Mouse (Mus musculus): ENCODE results near the gene Ccdc6. TPM values are rescaled to one million over a fixed set of nuclear protein-coding genes. Genes with fewer than 3 reads are reported as not detected.

The Ccdc6 gene
- polyA plus RNA-seq, 1 experiment: 61.8 TPM

GRCm38 (mm10) chr10:70116454-70116853, 19.5 kb downstream of the Ccdc6 start:
- H3K4me3 ChIP-seq (ENCODE audit: low read depth, low read length): no peak overlapping the region
- H3K27me3 ChIP-seq (ENCODE audit: control insufficient read depth, insufficient read depth, low read length, poor library complexity, severe bottlenecking): no peaks in the 10 kb centered on the region
- H3K9ac ChIP-seq (ENCODE audit: low read depth, poor library complexity, severe bottlenecking): no peak overlapping the region
- peaks cover 8% of the 10 kb centered on the region for H3K4me1 ChIP-seq (ENCODE audit: control insufficient read depth, insufficient read depth, low read length)
- TF ChIP-seq EP300 (IDR thresholded peaks at IDR 0.05; ENCODE audit: insufficient read depth, low read depth, low read length) (no peak), CTCF (IDR thresholded peaks at IDR 0.05; ENCODE audit: low read depth, low read length) (no peak), POLR2A (IDR thresholded peaks at IDR 0.05; ENCODE audit: insufficient read depth, low read length) (no peak)
- H3K9me3 ChIP-seq (replicated peaks; ENCODE audit: control insufficient read depth, insufficient read depth, low read length, poor library complexity, severe bottlenecking): no peaks in the 10 kb centered on the region
- no peak overlapping the region for H3K27ac ChIP-seq (ENCODE audit: insufficient read depth, low read length)
- H3K36me3 ChIP-seq (ENCODE audit: control insufficient read depth, insufficient read depth, low read length, poor library complexity, severe bottlenecking): no peaks in the 10 kb centered on the region

- TF ChIP-seq CTCF (IDR thresholded peaks at IDR 0.05; ENCODE audit: low read depth, low read length) (no peak), EP300 (IDR thresholded peaks at IDR 0.05; ENCODE audit: insufficient read depth, low read depth, low read length) (no peak), POLR2A (IDR thresholded peaks at IDR 0.05; ENCODE audit: insufficient read depth, low read length) (no peak)
- Histone ChIP-seq H3K27me3 (ENCODE audit: control insufficient read depth, insufficient read depth, low read length, poor library complexity, severe bottlenecking) (no peaks in the 10 kb centered on the region), H3K9me3 (replicated peaks; ENCODE audit: control insufficient read depth, insufficient read depth, low read length, poor library complexity, severe bottlenecking) (peaks cover 2% of the 10 kb centered on the region; the same call in 1 of the 2 replicates), H3K4me1 (ENCODE audit: control insufficient read depth, insufficient read depth, low read length) (peaks cover 3% of the 10 kb centered on the region), H3K9ac (ENCODE audit: low read depth, poor library complexity, severe bottlenecking) (no peak overlapping the region), H3K4me3 (ENCODE audit: low read depth, low read length) (no peak overlapping the region), H3K36me3 (ENCODE audit: control insufficient read depth, insufficient read depth, low read length, poor library complexity, severe bottlenecking) (no peaks in the 10 kb centered on the region), H3K27ac (ENCODE audit: insufficient read depth, low read length) (no peak overlapping the region)
Observed at GRCm38 (mm10) chr10:70119451-70119850, 22.5 kb downstream of the Ccdc6 start.

- Histone ChIP-seq H3K9me3 (replicated peaks; ENCODE audit: control insufficient read depth, insufficient read depth, low read length, poor library complexity, severe bottlenecking) (peaks cover 2% of the 10 kb centered on the region; the same call in 1 of the 2 replicates), H3K4me1 (ENCODE audit: control insufficient read depth, insufficient read depth, low read length) (peaks cover 3% of the 10 kb centered on the region), H3K4me3 (ENCODE audit: low read depth, low read length) (no peak overlapping the region), H3K27me3 (ENCODE audit: control insufficient read depth, insufficient read depth, low read length, poor library complexity, severe bottlenecking) (no peaks in the 10 kb centered on the region), H3K36me3 (ENCODE audit: control insufficient read depth, insufficient read depth, low read length, poor library complexity, severe bottlenecking) (no peaks in the 10 kb centered on the region), H3K9ac (ENCODE audit: low read depth, poor library complexity, severe bottlenecking) (no peak overlapping the region), H3K27ac (ENCODE audit: insufficient read depth, low read length) (no peak overlapping the region)
- TF ChIP-seq POLR2A (IDR thresholded peaks at IDR 0.05; ENCODE audit: insufficient read depth, low read length) (no peak), EP300 (IDR thresholded peaks at IDR 0.05; ENCODE audit: insufficient read depth, low read depth, low read length) (no peak), CTCF (IDR thresholded peaks at IDR 0.05; ENCODE audit: low read depth, low read length) (no peak)
Observed at GRCm38 (mm10) chr10:70119851-70120370, 23.0 kb downstream of the Ccdc6 start.

GRCm38 (mm10) chr10:70120671-70121405, 23.9 kb downstream of the Ccdc6 start:
- Histone ChIP-seq H3K4me3 (ENCODE audit: low read depth, low read length) (no peak overlapping the region), H3K9me3 (replicated peaks; ENCODE audit: control insufficient read depth, insufficient read depth, low read length, poor library complexity, severe bottlenecking) (peaks cover 2% of the 10 kb centered on the region; the same call in 1 of the 2 replicates), H3K27ac (ENCODE audit: insufficient read depth, low read length) (no peak overlapping the region), H3K36me3 (ENCODE audit: control insufficient read depth, insufficient read depth, low read length, poor library complexity, severe bottlenecking) (no peaks in the 10 kb centered on the region), H3K9ac (ENCODE audit: low read depth, poor library complexity, severe bottlenecking) (no peak overlapping the region), H3K27me3 (ENCODE audit: control insufficient read depth, insufficient read depth, low read length, poor library complexity, severe bottlenecking) (no peaks in the 10 kb centered on the region), H3K4me1 (ENCODE audit: control insufficient read depth, insufficient read depth, low read length) (peaks cover 3% of the 10 kb centered on the region)
- TF ChIP-seq EP300 (IDR thresholded peaks at IDR 0.05; ENCODE audit: insufficient read depth, low read depth, low read length) (no peak), POLR2A (IDR thresholded peaks at IDR 0.05; ENCODE audit: insufficient read depth, low read length) (no peak), CTCF (IDR thresholded peaks at IDR 0.05; ENCODE audit: low read depth, low read length) (no peak)

GRCm38 (mm10) chr10:70121406-70121695, 24.4 kb downstream of the Ccdc6 start:
- Histone ChIP-seq H3K36me3 (ENCODE audit: control insufficient read depth, insufficient read depth, low read length, poor library complexity, severe bottlenecking) (no peaks in the 10 kb centered on the region), H3K4me3 (ENCODE audit: low read depth, low read length) (no peak overlapping the region), H3K9ac (ENCODE audit: low read depth, poor library complexity, severe bottlenecking) (no peak overlapping the region), H3K4me1 (ENCODE audit: control insufficient read depth, insufficient read depth, low read length) (peaks cover 3% of the 10 kb centered on the region), H3K9me3 (replicated peaks; ENCODE audit: control insufficient read depth, insufficient read depth, low read length, poor library complexity, severe bottlenecking) (peaks cover 2% of the 10 kb centered on the region; the same call in 1 of the 2 replicates), H3K27me3 (ENCODE audit: control insufficient read depth, insufficient read depth, low read length, poor library complexity, severe bottlenecking) (no peaks in the 10 kb centered on the region), H3K27ac (ENCODE audit: insufficient read depth, low read length) (no peak overlapping the region)
- no peak for TF ChIP-seq EP300 (IDR thresholded peaks at IDR 0.05; ENCODE audit: insufficient read depth, low read depth, low read length)
- TF ChIP-seq CTCF (IDR thresholded peaks at IDR 0.05; ENCODE audit: low read depth, low read length): no peak
- TF ChIP-seq POLR2A (IDR thresholded peaks at IDR 0.05; ENCODE audit: insufficient read depth, low read length): no peak

GRCm38 (mm10) chr10:70123454-70123853, 26.5 kb downstream of the Ccdc6 start:
- Histone ChIP-seq H3K4me1 (ENCODE audit: control insufficient read depth, insufficient read depth, low read length) (peaks cover 3% of the 10 kb centered on the region), H3K9me3 (replicated peaks; ENCODE audit: control insufficient read depth, insufficient read depth, low read length, poor library complexity, severe bottlenecking) (peaks cover 2% of the 10 kb centered on the region; the same call in 1 of the 2 replicates), H3K36me3 (ENCODE audit: control insufficient read depth, insufficient read depth, low read length, poor library complexity, severe bottlenecking) (no peaks in the 10 kb centered on the region), H3K4me3 (ENCODE audit: low read depth, low read length) (no peak overlapping the region), H3K9ac (ENCODE audit: low read depth, poor library complexity, severe bottlenecking) (no peak overlapping the region), H3K27ac (ENCODE audit: insufficient read depth, low read length) (no peak overlapping the region), H3K27me3 (ENCODE audit: control insufficient read depth, insufficient read depth, low read length, poor library complexity, severe bottlenecking) (no peaks in the 10 kb centered on the region)
- no peak for TF ChIP-seq CTCF (IDR thresholded peaks at IDR 0.05; ENCODE audit: low read depth, low read length)
